In genomic region chr2:5431309-5431708, GRCm38 (mm10) we compare ENCODE assay signal across 9 mouse cellular contexts.
DNase-seq lines count a peak whose midpoint lies in the region; ATAC-seq and TF ChIP-seq lines count a peak whose summit lies in the region.
"Had no signal": no experiment of that assay in that cellular context is flagged by ENCODE, and none has a peak within 500 bp of the region (broad histone marks: within the 10 kb centered on the region; RNA-seq: fewer than 3 reads in every experiment).

No protein-coding gene starts in this region.

- peak; percentile 17 for DNase-seq in kidney, adult 2 months
- no peak for DNase-seq in kidney, postnatal 14 days
- peak; percentile 14 for DNase-seq in c-Kit-positive CD71-negative TER-119-negative erythroid progenitor cells, embryonic 14.5 days (ENCODE audit: low read depth)
- no peak for DNase-seq in forebrain, embryonic 14.5 days (ENCODE audit: low spot score)
- DNase-seq in heart, adult 9 months (ENCODE audit: low spot score in 2 of 2), result no peak

- no peaks in the 10 kb centered on the region for H3K9me3 ChIP-seq in ES-Bruce4 (replicated peaks; ENCODE audit: control insufficient read depth, insufficient read depth, low read length, poor library complexity, severe bottlenecking)
- H3K9me3 ChIP-seq in forebrain, embryonic 14.5 days (replicated peaks; ENCODE audit: control insufficient read depth, low read length), result no peaks in the 10 kb centered on the region
- H3K9me3 ChIP-seq: megakaryocyte, embryonic 14.5 days had no signal

- no peak overlapping the region for H3K27ac ChIP-seq in kidney, adult 2 months (ENCODE audit: insufficient read depth, low read depth, low read length)
- no peak overlapping the region for H3K27ac ChIP-seq in ES-Bruce4 (ENCODE audit: insufficient read depth, low read length)
- H3K27ac ChIP-seq in forebrain, embryonic 14.5 days (ENCODE audit: low read depth, low read length), result no peak overlapping the region

- H3K36me3 ChIP-seq in kidney, adult 2 months (ENCODE audit: control insufficient read depth, insufficient read depth, low read length), result no peaks in the 10 kb centered on the region
- no peaks in the 10 kb centered on the region for H3K36me3 ChIP-seq in ES-Bruce4 (ENCODE audit: control insufficient read depth, insufficient read depth, low read length, poor library complexity, severe bottlenecking)
- no peaks in the 10 kb centered on the region for H3K36me3 ChIP-seq in forebrain, embryonic 14.5 days (ENCODE audit: control insufficient read depth, insufficient read depth, low read length)

- no peaks in the 10 kb centered on the region for H3K4me1 ChIP-seq in kidney, adult 2 months (ENCODE audit: control insufficient read depth, insufficient read depth, low read length)
- H3K4me1 ChIP-seq in ES-Bruce4 (ENCODE audit: control insufficient read depth, insufficient read depth, low read length), result peaks cover 2% of the 10 kb centered on the region
- 0 out of 2 replicates have a peak, but pooled peaks cover 2% of the 10 kb centered on the region for H3K4me1 ChIP-seq in forebrain, embryonic 14.5 days (ENCODE audit: control insufficient read depth, insufficient read depth, low read length)
- H3K4me1 ChIP-seq: megakaryocyte, embryonic 14.5 days had no signal

- TF ChIP-seq POLR2A in kidney, adult 2 months (IDR thresholded peaks at IDR 0.05; ENCODE audit: low read depth, low read length), result no peak
- no peak for TF ChIP-seq POLR2A in ES-Bruce4 (IDR thresholded peaks at IDR 0.05; ENCODE audit: insufficient read depth, low read length)

- ATAC-seq in megakaryocyte, adult 5-6 weeks (ENCODE audit: poor library complexity, severe bottlenecking), result peak; percentile 64; the same call in 1 of the 2 replicates
- ATAC-seq in forebrain, embryonic 14.5 days, result no peak
- ATAC-seq in cerebellum, adult (ENCODE audit: insufficient number of reproducible peaks, low FRiP score, low TSS enrichment), result no peak

- peak; percentile 74 for TF ChIP-seq CTCF in kidney, adult 2 months (conservative IDR thresholded peaks at IDR 0.05; ENCODE audit: insufficient read depth, insufficient read length, low read depth, low read length)
- TF ChIP-seq CTCF in ES-Bruce4 (IDR thresholded peaks at IDR 0.05; ENCODE audit: low read depth, low read length), result peak; percentile 59

- no peak overlapping the region for H3K4me2 ChIP-seq in forebrain, embryonic 14.5 days (ENCODE audit: low read length)

- H3K4me3 ChIP-seq in kidney, adult 2 months (ENCODE audit: insufficient read depth, low read depth, low read length), result no peak overlapping the region
- no peak overlapping the region for H3K4me3 ChIP-seq in ES-Bruce4 (ENCODE audit: low read depth, low read length)
- no peak overlapping the region for H3K4me3 ChIP-seq in forebrain, embryonic 14.5 days (ENCODE audit: low read depth, low read length)
- H3K4me3 ChIP-seq: megakaryocyte, embryonic 14.5 days had no signal

- 68% methylated on average over 2 of the region's 2 CpGs for WGBS in kidney, adult 2 months
- WGBS in forebrain, embryonic 14.5 days, result 58% methylated on average over 2 of the region's 2 CpGs

- no peak for TF ChIP-seq EP300 in ES-Bruce4 (IDR thresholded peaks at IDR 0.05; ENCODE audit: insufficient read depth, low read depth, low read length)

- H3K27me3 ChIP-seq in kidney, adult 2 months (replicated peaks; ENCODE audit: control insufficient read depth, insufficient read depth, low read length), result no peaks in the 10 kb centered on the region
- no peaks in the 10 kb centered on the region for H3K27me3 ChIP-seq in ES-Bruce4 (ENCODE audit: control insufficient read depth, insufficient read depth, low read length, poor library complexity, severe bottlenecking)
- no peaks in the 10 kb centered on the region for H3K27me3 ChIP-seq in forebrain, embryonic 14.5 days (replicated peaks; ENCODE audit: control insufficient read depth, insufficient read depth, low read length)
- H3K27me3 ChIP-seq: megakaryocyte, embryonic 14.5 days had no signal

- H3K9ac ChIP-seq in ES-Bruce4 (ENCODE audit: low read depth, poor library complexity, severe bottlenecking), result no peak overlapping the region
- no peak overlapping the region for H3K9ac ChIP-seq in forebrain, embryonic 14.5 days (ENCODE audit: low read length)

Comparison
In these comparisons a context has a peak if more than half of its experiments do, and no peak if none do; other contexts are left out.
1. DNase-seq: peak in kidney, adult 2 months (single experiment) and c-Kit-positive CD71-negative TER-119-negative erythroid progenitor cells, embryonic 14.5 days (single experiment); none in kidney, postnatal 14 days (single experiment), forebrain, embryonic 14.5 days (single experiment) and heart, adult 9 months (0 of 2).